Mouse (Mus musculus): ENCODE data around the gene Tril.

Gene Tril

DNA sequence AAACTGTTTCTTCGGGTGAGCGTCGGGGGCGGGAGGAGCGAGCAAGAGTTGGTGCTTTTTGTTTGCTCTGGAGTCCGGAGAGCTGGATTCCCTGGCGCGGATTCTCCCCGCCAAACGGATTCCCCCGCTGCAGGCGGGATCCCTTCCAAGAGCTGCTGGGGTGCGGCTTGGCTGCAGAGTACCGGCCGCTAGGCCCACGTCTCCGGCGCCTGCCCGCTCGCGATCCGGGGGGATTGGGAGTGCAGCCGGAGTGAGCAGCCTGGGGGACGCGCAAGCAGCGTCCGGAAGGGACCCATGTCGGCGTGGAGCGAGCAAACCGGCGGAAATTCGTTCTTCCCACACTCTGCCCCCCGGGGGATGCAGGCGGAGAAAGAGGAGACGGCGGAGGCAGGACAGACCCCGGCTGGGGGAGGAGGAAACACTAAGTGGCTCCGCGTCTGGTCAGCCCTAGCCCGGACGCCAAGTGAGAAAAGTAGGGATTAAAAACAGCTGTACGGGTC lies at the start of gene Tril:
Gene Tril, minus strand, starts transcription at position 345 of the 500 bp plus-strand sequence.
- no peak for DNase-seq (ENCODE audit: low spot score)

DNA sequence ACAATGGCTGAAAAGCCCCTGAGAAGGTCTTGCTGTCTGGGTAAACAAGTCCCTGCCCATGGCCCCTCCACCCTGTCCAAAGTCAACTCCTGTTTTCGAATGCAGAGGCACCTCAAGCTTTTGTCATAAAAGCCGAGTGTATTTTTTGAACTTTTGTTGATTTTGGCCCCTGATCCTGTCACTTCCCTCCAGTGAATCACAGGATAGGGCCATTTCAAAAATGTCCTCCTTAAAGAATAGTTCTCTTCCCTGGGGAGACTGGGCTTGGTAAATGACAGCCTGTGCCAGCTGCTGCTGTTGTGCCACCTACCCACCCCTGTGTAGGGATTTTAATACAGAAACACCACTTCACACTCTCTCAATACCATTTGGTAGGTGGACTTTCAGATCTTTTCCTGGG lies 42.4 kb upstream of the Tril start:
- DNase-seq (ENCODE audit: low spot score), result no peak

GRCm38 (mm10) chr6:53859106-53859505 lies 38.5 kb upstream of the Tril start:
- no peak for DNase-seq (ENCODE audit: low spot score)

DNA sequence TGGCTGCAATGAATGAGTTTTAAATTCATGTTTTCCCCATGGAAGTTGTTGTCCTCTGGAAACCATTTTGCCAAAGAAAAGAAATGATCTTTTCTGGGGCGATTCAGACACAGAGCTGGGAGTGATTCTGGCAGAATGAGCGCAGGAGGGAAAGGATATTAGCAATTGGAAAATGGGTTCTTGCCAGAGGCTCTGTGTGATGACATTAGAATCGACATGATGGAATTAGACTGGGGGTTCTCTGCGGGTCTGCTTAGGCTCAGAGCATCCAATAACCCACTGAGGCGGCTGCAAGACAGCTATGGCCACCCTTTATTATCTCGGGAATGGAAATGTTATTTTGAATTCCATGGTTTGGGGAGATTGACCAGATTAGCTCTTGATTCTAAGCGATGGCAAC lies 37.2 kb upstream of the Tril start:
- no peak for DNase-seq (ENCODE audit: low spot score)

GRCm38 (mm10) chr6:53856775-53857174 lies 36.1 kb upstream of the Tril start:
- no peak for DNase-seq (ENCODE audit: low spot score)

- DNase-seq (ENCODE audit: low spot score), result no peak
Observed at GRCm38 (mm10) chr6:53854971-53855856, 34.6 kb upstream of the Tril start.

DNA sequence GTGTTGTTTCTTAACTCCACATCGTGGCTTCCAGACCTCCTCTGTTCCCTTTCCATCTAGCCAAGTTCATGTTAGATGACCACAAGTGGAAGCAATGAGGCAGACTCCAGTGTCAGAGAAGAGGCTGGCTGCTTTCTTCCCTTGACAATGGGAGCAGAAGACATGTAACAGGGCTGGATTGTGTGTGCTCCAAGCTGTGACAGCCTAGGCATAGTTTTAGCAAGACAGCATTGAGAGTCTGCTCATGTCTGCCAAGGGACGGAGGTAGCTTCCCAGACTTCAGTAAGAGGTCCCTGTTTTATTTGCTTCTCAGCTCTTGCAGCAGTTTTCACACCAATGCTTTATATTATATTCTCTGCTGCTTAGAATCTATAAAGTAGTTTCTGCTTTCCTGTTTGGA lies 33.6 kb upstream of the Tril start:
- DNase-seq (ENCODE audit: low spot score), result no peak

- DNase-seq (ENCODE audit: low spot score), result no peak
Observed at GRCm38 (mm10) chr6:53853546-53853945, 32.9 kb upstream of the Tril start.

DNA sequence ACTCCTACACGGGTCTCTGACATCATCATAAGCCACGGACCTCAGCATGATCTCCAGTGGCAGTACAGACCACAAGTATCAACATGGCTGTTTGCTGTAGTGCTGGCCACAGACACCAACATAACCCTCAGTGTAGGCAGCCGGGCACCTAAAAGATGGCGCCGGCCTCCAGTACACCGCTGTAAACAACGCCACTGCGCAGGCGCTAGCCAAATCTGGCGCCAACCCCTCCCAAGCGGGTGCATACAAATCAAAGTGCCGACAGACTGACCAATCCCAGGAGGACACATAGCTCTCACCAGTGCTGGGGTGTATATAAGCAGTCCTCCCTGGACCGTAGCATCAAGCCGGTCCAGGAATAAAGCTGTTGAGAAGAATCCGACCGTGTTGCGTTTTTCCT lies 24.0 kb upstream of the Tril start:
- no peak for DNase-seq (ENCODE audit: low spot score)

DNA sequence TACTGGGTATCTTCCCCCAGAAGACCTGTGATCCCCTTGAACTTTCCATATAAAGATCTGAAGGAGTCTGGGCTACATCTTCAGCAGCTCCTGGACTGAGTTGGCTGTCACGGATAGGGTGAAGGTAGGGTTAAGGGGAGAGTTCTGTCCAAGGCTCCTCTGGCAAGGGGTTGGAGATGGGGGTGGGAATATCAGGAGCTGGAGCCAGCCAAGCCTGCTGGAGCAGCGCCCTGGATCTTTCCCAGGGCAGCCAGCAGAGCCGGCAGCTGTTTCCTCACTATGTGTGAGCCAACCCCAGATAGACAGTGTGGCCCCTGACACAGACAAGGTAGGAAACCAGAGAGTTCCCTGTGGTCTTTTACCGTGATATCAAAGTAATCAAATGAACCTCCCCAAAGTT lies 4.6 kb upstream of the Tril start:
- DNase-seq (ENCODE audit: low spot score), result no peak

DNA sequence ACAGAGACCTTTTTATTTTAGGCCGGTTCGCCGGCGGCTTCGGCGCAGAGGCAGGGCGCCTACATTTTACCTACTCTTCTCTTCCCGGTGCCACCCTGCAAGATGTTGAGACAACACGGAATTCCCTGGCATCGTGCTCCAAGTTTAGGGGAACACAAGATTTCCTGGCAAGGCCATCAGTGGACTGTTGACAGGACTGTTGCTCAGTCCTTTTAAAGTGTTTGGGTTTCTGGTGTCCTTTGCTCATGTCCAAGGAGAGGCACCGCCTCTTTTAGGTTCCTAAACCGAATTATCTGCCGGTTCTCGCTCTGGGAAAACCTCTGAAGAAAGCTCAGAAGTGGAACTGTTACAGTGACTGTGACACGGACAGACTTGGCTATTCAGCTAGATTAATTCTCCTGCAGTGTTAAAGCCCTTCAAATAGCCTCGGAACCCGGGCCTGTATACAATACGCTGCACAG lies 441 bp upstream of the Tril start:
- no peak for DNase-seq (ENCODE audit: low spot score)

GRCm38 (mm10) chr6:53819761-53820485 lies 707 bp downstream of the Tril start:
- DNase-seq (ENCODE audit: low spot score), result no peak

DNA sequence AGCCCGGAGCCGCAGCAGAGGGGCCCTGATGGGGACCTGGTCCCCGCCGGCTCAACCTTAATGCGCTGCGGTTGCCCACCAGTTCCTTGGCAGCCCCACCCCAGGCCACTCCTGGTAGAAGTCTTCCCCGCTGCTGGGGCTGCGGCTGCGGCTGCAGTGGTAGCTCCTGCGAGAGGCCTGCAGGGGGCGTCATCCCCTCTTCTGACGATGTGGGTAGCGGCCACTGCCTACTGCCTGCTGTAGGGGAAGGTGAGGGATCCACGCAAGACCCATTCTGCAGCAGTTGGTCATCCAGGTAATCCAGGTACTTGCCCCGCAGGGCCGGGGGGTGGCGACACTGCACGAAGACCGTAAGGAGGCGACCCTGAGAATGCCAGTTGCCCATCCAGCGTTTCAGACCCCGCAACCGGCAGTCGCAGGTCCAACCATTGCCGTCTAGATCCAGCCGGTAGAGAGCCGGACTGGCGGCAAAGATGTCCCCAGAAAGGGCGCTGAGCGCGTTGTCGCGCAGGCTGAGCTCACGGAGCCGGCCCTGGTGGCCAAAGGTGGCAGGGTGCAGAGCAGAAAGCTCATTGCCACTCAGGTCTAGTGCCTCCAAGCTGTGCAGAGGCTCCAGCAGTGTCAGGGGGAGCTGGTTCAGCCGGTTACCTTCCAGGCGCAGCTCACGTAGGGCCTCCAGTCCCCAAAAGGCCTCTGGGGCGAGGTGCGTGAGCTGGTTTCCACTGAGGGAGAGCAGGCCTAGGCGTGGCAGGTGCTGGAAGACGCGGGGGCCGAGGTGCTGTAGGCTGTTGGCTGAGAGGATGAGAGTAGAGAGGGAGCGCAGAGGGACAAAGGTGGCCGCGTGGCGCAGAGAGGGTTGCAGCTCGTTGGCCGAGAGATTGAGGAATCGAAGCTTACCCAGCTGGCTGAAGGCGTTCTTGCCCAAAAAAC lies 1.6 kb downstream of the Tril start:
- no peak for DNase-seq (ENCODE audit: low spot score)

DNA sequence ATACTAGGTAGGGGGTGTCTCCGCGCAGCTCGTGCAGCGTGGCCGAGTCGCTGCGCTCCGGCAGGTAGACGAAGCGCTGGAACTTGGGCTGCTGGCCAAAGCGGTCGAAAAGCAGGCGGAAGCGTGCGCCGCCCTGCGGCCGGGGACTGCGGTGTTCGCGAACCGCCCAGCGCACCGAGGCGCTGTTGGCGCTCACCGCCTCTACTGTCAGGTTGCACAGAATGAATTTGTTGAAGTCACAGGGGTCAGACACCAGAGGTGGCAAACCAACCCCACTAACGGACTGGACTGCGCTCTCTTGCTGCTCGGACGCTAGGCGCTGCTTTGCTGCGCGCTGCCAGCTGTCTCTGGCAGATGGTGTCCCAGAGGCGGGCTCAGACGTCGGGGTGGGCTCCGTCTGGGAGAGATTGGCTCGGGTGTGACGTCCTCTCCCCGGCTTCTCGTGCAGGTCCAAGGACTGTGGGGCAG lies 2.3 kb downstream of the Tril start:
- DNase-seq (ENCODE audit: low spot score), result no peak

GRCm38 (mm10) chr6:53817763-53818174 lies 2.9 kb downstream of the Tril start:
- no peak for DNase-seq (ENCODE audit: low spot score)

DNA sequence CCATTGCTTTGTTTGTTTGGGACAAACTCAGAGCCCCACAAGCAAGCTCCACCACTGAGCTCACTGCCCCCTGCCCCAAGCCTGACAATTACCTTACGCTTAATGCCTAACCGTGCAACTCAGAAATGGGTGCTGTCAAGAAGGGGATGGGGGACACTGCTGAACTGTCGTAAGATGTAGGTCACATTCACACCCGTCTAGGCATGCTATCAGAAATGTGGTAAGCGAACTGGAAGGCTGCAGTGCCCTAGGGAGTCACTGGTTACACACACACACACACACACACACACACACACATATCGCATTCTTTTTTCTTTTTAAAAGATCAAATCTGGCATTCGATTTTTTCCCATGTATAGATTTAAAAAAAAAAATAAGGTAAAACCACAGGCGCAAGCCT lies 4.0 kb downstream of the Tril start:
- DNase-seq (ENCODE audit: low spot score), result no peak

DNA sequence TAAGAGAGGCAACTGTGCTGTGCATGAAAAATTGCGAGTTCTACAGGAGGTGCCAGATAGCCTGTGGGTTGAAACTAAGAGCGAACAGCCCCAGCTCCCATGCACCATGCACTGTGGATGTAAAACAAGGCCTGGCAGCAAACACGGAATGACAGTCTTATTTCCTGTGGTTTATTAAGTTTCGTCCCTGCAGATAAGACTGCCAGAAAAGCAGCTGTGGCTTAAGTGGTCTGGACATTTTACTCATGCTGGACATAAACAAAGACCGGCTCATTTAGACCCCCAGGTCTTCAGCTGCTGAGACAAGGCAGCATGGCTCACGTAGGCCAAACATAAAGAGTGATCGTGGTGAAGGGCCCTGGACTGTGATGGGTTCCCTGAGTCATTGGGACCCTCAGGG lies 4.9 kb downstream of the Tril start:
- no peak for DNase-seq (ENCODE audit: low spot score)

DNA sequence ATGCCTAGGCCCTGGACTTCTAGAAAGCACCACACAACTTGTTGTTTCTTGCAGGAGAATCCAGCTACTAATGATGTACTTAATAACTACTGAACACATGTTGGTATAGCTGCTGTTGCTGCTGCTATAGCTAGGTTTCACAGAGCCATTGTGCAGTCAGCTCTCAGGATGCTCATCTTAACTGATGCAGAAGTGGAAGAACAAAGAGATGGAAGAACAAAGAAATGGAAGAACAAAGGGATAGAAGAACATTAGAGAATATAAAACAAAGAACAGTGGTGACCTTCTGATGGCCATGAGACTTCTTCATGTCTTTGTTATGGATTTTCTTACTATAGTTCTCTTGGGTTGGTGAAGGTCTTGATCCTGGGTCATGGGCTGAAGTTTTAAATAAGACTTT lies 6.4 kb downstream of the Tril start:
- no peak for DNase-seq (ENCODE audit: low spot score)

DNA sequence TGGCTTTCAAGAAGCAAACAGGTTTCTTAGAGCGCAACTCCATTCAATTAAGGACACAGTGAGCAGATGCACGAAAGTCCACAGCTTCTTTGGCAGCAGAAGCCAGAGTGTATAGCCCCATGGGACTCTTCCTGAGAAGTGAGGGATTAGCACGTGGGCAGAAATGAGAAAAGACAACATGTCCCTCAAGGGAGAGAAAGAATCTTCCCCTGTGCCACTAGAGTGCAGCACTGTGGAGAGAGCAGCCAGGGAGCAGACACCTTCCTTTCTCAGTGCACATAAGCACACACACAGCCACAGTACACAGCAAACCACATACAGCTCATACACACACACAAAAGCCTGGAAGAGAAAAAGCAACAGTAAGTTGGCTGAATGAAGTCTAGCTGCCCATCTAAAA lies 8.4 kb downstream of the Tril start:
- DNase-seq (ENCODE audit: low spot score), result no peak

- DNase-seq (ENCODE audit: low spot score), result no peak
Observed at GRCm38 (mm10) chr6:53808801-53809200, 11.8 kb downstream of the Tril start.

GRCm38 (mm10) chr6:53807185-53807584 lies 13.4 kb downstream of the Tril start:
- no peak for DNase-seq (ENCODE audit: low spot score)

- no peak for DNase-seq (ENCODE audit: low spot score)
Observed at GRCm38 (mm10) chr6:53806591-53807023, 14.0 kb downstream of the Tril start.
